Mouse (Mus musculus): ENCODE measurements around the gene Atp8a2. TPM values are rescaled to one million over a fixed set of nuclear protein-coding genes. Genes with fewer than 3 reads are reported as not detected.
"Not testable (repeated sequence)": the region's sequence is repeated elsewhere in the genome, so short reads cannot be mapped to it uniquely, and the experiment has no call there.

Gene Atp8a2
- polyA plus RNA-seq, 1 experiment from 2014 or later: 9.0 TPM

DNA sequence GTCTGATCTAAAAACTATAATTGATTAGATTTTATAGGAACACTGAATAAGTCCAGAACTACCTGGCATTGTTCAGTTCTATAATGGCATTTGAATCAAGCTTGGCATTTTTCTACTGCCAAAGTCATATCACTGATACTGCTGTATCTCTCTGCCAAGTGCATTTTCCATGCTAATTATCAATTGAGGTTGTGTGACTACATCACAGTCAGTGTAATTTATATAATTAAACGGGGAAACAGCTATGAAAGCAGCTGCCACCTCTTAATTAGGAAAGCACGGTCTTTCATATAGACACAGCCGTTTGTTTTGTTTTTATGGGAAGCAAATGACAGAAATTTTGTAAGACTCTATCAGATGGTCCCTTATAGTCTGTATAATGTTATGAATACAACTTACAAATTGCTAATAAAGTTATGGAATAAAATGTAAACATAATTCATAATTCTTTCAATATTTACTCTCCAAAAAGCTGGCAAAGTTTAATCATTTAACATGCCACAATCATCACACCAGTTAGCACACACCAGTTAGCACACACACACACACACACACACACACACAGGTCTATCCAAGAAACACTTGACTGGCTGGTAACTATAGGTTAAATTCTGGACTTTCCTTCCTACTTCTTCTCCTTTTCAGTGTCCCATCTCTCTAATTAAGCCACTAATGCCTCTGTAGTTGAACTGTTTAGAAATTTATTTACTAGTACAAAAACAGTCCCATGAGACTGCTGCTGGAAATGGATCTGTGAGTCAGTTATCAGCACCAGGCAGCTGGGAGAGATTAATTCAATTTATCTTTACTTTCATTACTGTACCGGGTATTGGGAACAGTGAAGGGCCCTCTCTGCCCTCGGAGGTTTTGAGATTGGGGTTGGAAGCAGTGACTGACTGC, 377.5 kb downstream of the Atp8a2 start:
- ATAC-seq (ENCODE audit: insufficient read depth, low FRiP score, low TSS enrichment): no peak

GRCm38 (mm10) chr14:59810316-59810715, 386.7 kb downstream of the Atp8a2 start:
- not testable (repeated sequence) for H3K27ac ChIP-seq (ENCODE audit: low read depth, low read length); DNase-seq (ENCODE audit: low spot score); H3K9ac ChIP-seq (ENCODE audit: low read length); H3K36me3 ChIP-seq (ENCODE audit: control insufficient read depth, insufficient read depth, low read length); H3K4me1 ChIP-seq (ENCODE audit: control insufficient read depth, insufficient read depth, low read length); H3K4me3 ChIP-seq (ENCODE audit: low read depth, low read length); ATAC-seq (ENCODE audit: insufficient read depth, low FRiP score, low TSS enrichment); H3K9me3 ChIP-seq (ENCODE audit: control insufficient read depth, low read length); H3K4me2 ChIP-seq (ENCODE audit: low read depth); H3K27me3 ChIP-seq (ENCODE audit: control insufficient read depth, insufficient read depth, low read length)
- WGBS: 90% methylated on average over 2 of the region's 2 CpGs

More for the DNA sequence above, 377.5 kb downstream of the Atp8a2 start:
- no peak overlapping the region for H3K4me3 ChIP-seq (ENCODE audit: low read depth, low read length)
- H3K27me3 ChIP-seq (ENCODE audit: control insufficient read depth, insufficient read depth, low read length): no peaks in the 10 kb centered on the region
- no peak overlapping the region for H3K27ac ChIP-seq (ENCODE audit: low read depth, low read length)
- no peaks in the 10 kb centered on the region for H3K4me1 ChIP-seq (ENCODE audit: control insufficient read depth, insufficient read depth, low read length)
- no peak for DNase-seq (ENCODE audit: low spot score)
- H3K4me2 ChIP-seq (ENCODE audit: low read depth): no peak overlapping the region
- no peaks in the 10 kb centered on the region for H3K36me3 ChIP-seq (ENCODE audit: control insufficient read depth, insufficient read depth, low read length)
- H3K9ac ChIP-seq (ENCODE audit: low read length): no peak overlapping the region
- whole genome bisulfite sequencing: 77% methylated on average over 5 of the region's 5 CpGs
- H3K9me3 ChIP-seq (ENCODE audit: control insufficient read depth, low read length): no peaks in the 10 kb centered on the region

DNA sequence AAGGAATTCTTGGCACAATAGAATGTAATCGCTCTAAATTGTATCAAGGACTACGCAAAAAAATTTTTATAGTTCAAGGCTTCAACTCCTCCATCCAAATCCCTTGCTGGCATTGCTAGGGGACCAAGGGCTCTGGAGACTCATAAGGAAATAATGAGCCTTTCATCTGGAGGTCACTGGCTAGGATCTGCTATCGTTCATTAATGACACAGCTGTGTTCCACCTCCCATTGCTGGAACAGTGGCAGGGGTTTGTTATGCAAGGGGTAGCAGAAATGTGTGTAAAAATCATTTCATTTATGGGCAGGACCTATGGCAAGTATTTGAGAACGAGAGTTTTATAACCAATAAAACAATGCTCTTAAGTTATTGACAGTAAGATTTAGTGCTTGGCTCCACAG, 387.2 kb downstream of the Atp8a2 start:
- DNase-seq (ENCODE audit: low spot score): no peak
- no peak for ATAC-seq (ENCODE audit: insufficient read depth, low FRiP score, low TSS enrichment)
- H3K4me3 ChIP-seq (ENCODE audit: low read depth, low read length): no peak overlapping the region
- H3K4me1 ChIP-seq (ENCODE audit: control insufficient read depth, insufficient read depth, low read length): no peaks in the 10 kb centered on the region
- H3K9me3 ChIP-seq (ENCODE audit: control insufficient read depth, low read length): no peaks in the 10 kb centered on the region
- WGBS: 53% methylated on average over 4 of the region's 4 CpGs
- no peaks in the 10 kb centered on the region for H3K27me3 ChIP-seq (ENCODE audit: control insufficient read depth, insufficient read depth, low read length)
- H3K36me3 ChIP-seq (ENCODE audit: control insufficient read depth, insufficient read depth, low read length): no peaks in the 10 kb centered on the region
- H3K27ac ChIP-seq (ENCODE audit: low read depth, low read length): no peak overlapping the region
- H3K4me2 ChIP-seq (ENCODE audit: low read depth): no peak overlapping the region
- no peak overlapping the region for H3K9ac ChIP-seq (ENCODE audit: low read length)

GRCm38 (mm10) chr14:59807528-59808300, 389.3 kb downstream of the Atp8a2 start:
- no peak overlapping the region for H3K4me3 ChIP-seq (ENCODE audit: low read depth, low read length)
- H3K27me3 ChIP-seq (ENCODE audit: control insufficient read depth, insufficient read depth, low read length): no peaks in the 10 kb centered on the region
- H3K36me3 ChIP-seq (ENCODE audit: control insufficient read depth, insufficient read depth, low read length): no peaks in the 10 kb centered on the region
- H3K9ac ChIP-seq (ENCODE audit: low read length): no peak overlapping the region
- H3K4me2 ChIP-seq (ENCODE audit: low read depth): no peak overlapping the region
- WGBS: 70% methylated on average over 7 of the region's 7 CpGs
- no peak for ATAC-seq (ENCODE audit: insufficient read depth, low FRiP score, low TSS enrichment)
- no peak for DNase-seq (ENCODE audit: low spot score)
- no peaks in the 10 kb centered on the region for H3K4me1 ChIP-seq (ENCODE audit: control insufficient read depth, insufficient read depth, low read length)
- H3K9me3 ChIP-seq (ENCODE audit: control insufficient read depth, low read length): no peaks in the 10 kb centered on the region
- no peak overlapping the region for H3K27ac ChIP-seq (ENCODE audit: low read depth, low read length)

- 54% methylated on average over 4 of the region's 4 CpGs for WGBS
- Histone ChIP-seq H3K4me1 (ENCODE audit: control insufficient read depth, insufficient read depth, low read length) (no peaks in the 10 kb centered on the region), H3K4me2 (ENCODE audit: low read depth) (no peak overlapping the region), H3K36me3 (ENCODE audit: control insufficient read depth, insufficient read depth, low read length) (no peaks in the 10 kb centered on the region), H3K27me3 (ENCODE audit: control insufficient read depth, insufficient read depth, low read length) (no peaks in the 10 kb centered on the region), H3K9ac (ENCODE audit: low read length) (no peak overlapping the region), H3K27ac (ENCODE audit: low read depth, low read length) (no peak overlapping the region), H3K4me3 (ENCODE audit: low read depth, low read length) (no peak overlapping the region), H3K9me3 (ENCODE audit: control insufficient read depth, low read length) (no peaks in the 10 kb centered on the region)
- no peak for DNase-seq (ENCODE audit: low spot score)
- ATAC-seq (ENCODE audit: insufficient read depth, low FRiP score, low TSS enrichment): no peak
Measured at GRCm38 (mm10) chr14:59806910-59807309, 390.1 kb downstream of the Atp8a2 start.

GRCm38 (mm10) chr14:59806159-59806558, 390.8 kb downstream of the Atp8a2 start:
- Histone ChIP-seq H3K27ac (ENCODE audit: low read depth, low read length) (no peak overlapping the region), H3K4me1 (ENCODE audit: control insufficient read depth, insufficient read depth, low read length) (no peaks in the 10 kb centered on the region), H3K4me3 (ENCODE audit: low read depth, low read length) (no peak overlapping the region), H3K36me3 (ENCODE audit: control insufficient read depth, insufficient read depth, low read length) (no peaks in the 10 kb centered on the region), H3K9ac (ENCODE audit: low read length) (no peak overlapping the region), H3K9me3 (ENCODE audit: control insufficient read depth, low read length) (no peaks in the 10 kb centered on the region), H3K27me3 (ENCODE audit: control insufficient read depth, insufficient read depth, low read length) (no peaks in the 10 kb centered on the region), H3K4me2 (ENCODE audit: low read depth) (no peak overlapping the region)
- ATAC-seq (ENCODE audit: insufficient read depth, low FRiP score, low TSS enrichment) (no peak), DNase-seq (ENCODE audit: low spot score) (no peak)
- 63% methylated on average over 4 of the region's 4 CpGs for WGBS

DNA sequence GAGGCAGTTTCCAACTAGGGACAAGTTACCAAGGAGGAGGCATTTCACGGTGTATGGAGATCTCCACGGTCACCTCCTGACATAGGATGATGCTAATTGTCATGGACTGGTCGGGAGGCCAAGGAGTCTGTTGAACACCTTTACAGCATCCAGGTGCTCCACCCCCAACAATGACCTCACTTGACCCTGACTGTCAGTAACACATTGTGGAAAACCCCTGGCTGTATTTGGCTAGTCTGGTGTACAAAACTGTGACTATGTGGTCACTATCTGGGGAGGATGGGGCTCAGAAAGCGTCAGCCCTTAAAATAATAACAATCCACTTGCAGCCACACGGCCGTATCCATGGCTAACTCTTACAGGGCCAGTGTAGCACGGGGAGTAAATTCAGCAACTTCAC, 391.3 kb downstream of the Atp8a2 start:
- DNase-seq (ENCODE audit: low spot score): no peak
- WGBS: 61% methylated on average over 7 of the region's 7 CpGs
- Histone ChIP-seq H3K9me3 (ENCODE audit: control insufficient read depth, low read length) (no peaks in the 10 kb centered on the region), H3K27me3 (ENCODE audit: control insufficient read depth, insufficient read depth, low read length) (no peaks in the 10 kb centered on the region), H3K36me3 (ENCODE audit: control insufficient read depth, insufficient read depth, low read length) (no peaks in the 10 kb centered on the region), H3K4me2 (ENCODE audit: low read depth) (no peak overlapping the region), H3K4me3 (ENCODE audit: low read depth, low read length) (no peak overlapping the region), H3K9ac (ENCODE audit: low read length) (no peak overlapping the region), H3K27ac (ENCODE audit: low read depth, low read length) (no peak overlapping the region), H3K4me1 (ENCODE audit: control insufficient read depth, insufficient read depth, low read length) (no peaks in the 10 kb centered on the region)
- ATAC-seq (ENCODE audit: insufficient read depth, low FRiP score, low TSS enrichment): no peak

DNA sequence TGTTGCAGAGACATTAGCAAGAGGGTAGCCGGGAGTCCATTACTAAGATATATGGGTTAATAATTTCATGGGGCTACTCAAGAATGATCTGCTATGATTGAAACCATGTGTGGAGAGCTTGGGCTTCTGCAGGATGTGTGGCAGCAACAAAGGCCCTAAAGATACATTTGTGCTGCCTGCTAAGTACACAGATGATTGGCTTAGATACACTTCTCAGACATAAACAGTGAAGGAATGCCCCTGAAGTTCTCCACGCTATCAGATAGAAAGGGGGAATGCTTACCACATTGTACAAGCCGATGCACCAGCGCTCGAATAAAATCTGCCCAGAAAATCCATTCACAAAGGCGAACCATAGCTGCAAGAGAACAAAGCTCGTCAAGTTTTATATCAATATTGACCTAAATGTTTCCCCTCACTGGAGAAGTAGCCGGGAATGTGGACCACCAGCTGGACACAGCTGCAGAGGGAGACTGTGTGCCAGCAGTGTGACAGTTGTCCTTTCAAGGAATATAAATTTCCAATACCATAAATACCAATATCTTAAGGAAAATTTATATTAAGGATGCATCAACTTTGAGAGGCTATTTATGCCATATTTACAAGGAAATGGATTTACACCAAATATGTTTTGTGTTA, 394.9 kb downstream of the Atp8a2 start:
- no peak overlapping the region for H3K4me3 ChIP-seq (ENCODE audit: low read depth, low read length)
- H3K27ac ChIP-seq (ENCODE audit: low read depth, low read length): no peak overlapping the region
- H3K27me3 ChIP-seq (ENCODE audit: control insufficient read depth, insufficient read depth, low read length): no peaks in the 10 kb centered on the region
- no peaks in the 10 kb centered on the region for H3K4me1 ChIP-seq (ENCODE audit: control insufficient read depth, insufficient read depth, low read length)
- no peaks in the 10 kb centered on the region for H3K36me3 ChIP-seq (ENCODE audit: control insufficient read depth, insufficient read depth, low read length)
- no peak for ATAC-seq (ENCODE audit: insufficient read depth, low FRiP score, low TSS enrichment)
- H3K9me3 ChIP-seq (ENCODE audit: control insufficient read depth, low read length): no peaks in the 10 kb centered on the region
- H3K4me2 ChIP-seq (ENCODE audit: low read depth): no peak overlapping the region
- DNase-seq (ENCODE audit: low spot score): peak; percentile 28
- H3K9ac ChIP-seq (ENCODE audit: low read length): no peak overlapping the region
- WGBS: 59% methylated on average over 8 of the region's 8 CpGs
